Mouse (Mus musculus): Measurements from ENCODE around the gene Btn2a2. TPM values are rescaled to one million over a fixed set of nuclear protein-coding genes. Genes with fewer than 3 reads are reported as not detected.
A peak's percentile ranks its signal among the peaks of the same experiment; 100 is the strongest.

The Btn2a2 gene
- polyA plus RNA-seq, 1 experiment from 2014 or later = not detected

DNA sequence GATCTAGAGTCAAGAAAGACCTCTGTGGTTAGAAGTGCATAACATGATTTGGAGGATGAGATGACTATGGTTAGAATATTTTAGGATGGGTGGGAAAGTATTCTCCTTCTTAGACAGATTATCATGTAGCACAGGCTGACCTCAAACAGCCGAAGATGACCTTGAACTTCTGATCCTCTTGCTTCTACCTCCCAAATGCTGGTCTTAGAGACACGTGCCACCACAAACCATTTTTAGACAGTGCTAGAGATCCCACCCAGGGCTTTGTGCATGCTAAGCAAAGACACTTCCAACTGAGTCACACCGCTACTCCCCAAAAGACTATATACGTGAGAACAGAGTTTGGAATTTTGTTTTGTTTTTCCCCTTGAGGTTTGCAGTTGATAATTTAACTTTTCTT, 26.6 kb downstream of the Btn2a2 start:
- peaks cover 42% of the 10 kb centered on the region for H3K4me1 ChIP-seq (ENCODE audit: insufficient read depth)
- H3K4me2 ChIP-seq (ENCODE audit: low read depth, low read length) = no peak overlapping the region
- H3K4me3 ChIP-seq (ENCODE audit: low read depth, low read length) = no peak overlapping the region
- no peak overlapping the region for H3K9ac ChIP-seq (replicated peaks)
- WGBS (ENCODE audit: insufficient replicate concordance) = 81% methylated on average over 4 of the region's 4 CpGs
- no peak overlapping the region for H3K27ac ChIP-seq (ENCODE audit: low read depth)
- TF ChIP-seq EP300 (IDR thresholded peaks at IDR 0.05; ENCODE audit: low read depth) = no peak
- no peak for TF ChIP-seq CTCF (IDR thresholded peaks at IDR 0.05; ENCODE audit: low read depth)
- no peaks in the 10 kb centered on the region for H3K36me3 ChIP-seq (replicated peaks; ENCODE audit: insufficient read depth, low read length)
- no peak for DNase-seq
- no peaks in the 10 kb centered on the region for H3K27me3 ChIP-seq (ENCODE audit: insufficient read depth, low read length)
- H3K9me3 ChIP-seq (ENCODE audit: low read length) = no peaks in the 10 kb centered on the region
- no peak for ATAC-seq

DNA sequence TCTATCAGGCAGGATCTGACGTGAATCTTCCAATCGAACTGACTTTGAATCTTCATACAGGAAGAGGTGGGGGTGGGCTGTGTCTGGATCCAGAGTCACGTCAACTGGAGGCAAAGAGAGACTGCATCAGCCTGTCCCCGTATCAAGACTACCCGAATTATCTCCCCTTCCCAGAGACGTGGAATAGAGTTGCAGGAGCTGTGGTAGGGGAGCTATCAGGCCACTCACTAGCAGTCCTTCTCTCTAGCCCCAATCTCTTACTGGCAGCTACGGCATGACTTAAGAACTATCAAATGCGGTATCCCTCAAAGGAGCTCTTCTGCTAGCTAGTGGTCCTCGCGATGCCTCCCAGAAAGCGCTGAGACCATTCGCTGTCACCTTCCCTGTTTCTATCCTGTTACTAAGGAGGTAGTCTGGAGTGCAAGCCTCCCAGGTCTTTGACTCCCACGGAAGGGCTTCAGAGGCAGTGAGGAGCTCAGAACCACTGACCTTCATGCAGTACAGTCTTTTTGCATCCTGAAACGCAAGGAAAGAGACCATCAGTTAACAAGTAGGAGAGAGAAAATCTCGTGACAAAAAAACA, 29.3 kb downstream of the Btn2a2 start:
- WGBS (ENCODE audit: insufficient replicate concordance) = 20% methylated on average over 15 of the region's 15 CpGs
- DNase-seq = peak; percentile 26
- H3K27me3 ChIP-seq (ENCODE audit: insufficient read depth, low read length) = no peaks in the 10 kb centered on the region
- peaks cover 28% of the 10 kb centered on the region for H3K4me1 ChIP-seq (ENCODE audit: insufficient read depth)
- H3K27ac ChIP-seq (ENCODE audit: low read depth) = peak overlapping the region; percentile 62
- H3K36me3 ChIP-seq (replicated peaks; ENCODE audit: insufficient read depth, low read length) = no peaks in the 10 kb centered on the region
- peak overlapping the region; percentile 58 for H3K4me2 ChIP-seq (ENCODE audit: low read depth, low read length)
- TF ChIP-seq CTCF (IDR thresholded peaks at IDR 0.05; ENCODE audit: low read depth) = no peak
- TF ChIP-seq EP300 (IDR thresholded peaks at IDR 0.05; ENCODE audit: low read depth) = peak; percentile 91
- peak overlapping the region; percentile 38; the same call in 1 of the 2 replicates for H3K9ac ChIP-seq (replicated peaks)
- no peaks in the 10 kb centered on the region for H3K9me3 ChIP-seq (ENCODE audit: low read length)
- peak; percentile 91 for ATAC-seq
- no peak overlapping the region for H3K4me3 ChIP-seq (ENCODE audit: low read depth, low read length)

DNA sequence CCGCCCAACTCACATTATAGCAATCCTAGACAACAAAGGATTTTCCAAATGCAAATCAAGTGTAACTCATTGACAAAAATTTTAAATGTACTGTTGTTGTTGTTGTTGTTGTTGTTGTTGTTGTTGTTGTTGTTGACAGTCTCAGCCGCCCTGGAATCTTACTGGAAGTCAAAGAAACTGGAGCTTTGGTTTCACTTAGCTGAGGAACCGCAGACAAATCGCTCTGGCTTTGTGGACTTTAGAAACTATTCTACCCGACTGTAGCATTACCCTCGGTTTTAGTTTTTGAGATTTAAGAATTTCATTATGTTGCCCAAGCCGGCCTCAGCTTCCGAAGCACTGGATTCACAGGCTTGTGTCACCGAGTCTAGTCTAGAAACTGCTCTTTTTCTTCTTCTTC, 34.7 kb downstream of the Btn2a2 start:
- Histone ChIP-seq H3K4me1 (ENCODE audit: insufficient read depth) (peaks cover 9% of the 10 kb centered on the region), H3K9ac (replicated peaks) (peak overlapping the region; percentile 86)

DNA sequence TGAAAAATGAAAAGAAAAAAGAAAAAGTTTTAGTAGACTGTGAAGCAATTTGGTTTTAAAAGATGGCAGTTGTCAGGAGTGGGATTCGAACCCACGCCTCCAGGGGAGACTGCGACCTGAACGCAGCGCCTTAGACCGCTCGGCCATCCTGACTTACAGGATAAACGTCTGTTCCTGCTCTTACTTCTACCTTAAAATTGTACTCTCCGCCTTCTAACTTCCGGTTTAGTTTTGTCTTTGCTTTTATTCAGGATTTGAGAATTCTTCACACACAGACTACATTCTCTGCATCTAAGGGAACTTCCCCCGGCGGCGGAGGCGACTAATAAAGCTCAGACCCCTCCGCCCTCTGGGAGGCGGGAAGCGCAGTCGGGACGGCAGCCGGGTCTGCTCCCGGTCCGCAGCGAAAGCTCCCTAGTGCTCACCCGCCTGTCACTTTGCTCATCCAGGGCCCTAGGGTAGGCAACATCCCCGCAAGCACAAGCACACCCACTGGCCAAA, 35.2 kb downstream of the Btn2a2 start:
- Histone ChIP-seq H3K4me3 (ENCODE audit: low read depth, low read length) (peak overlapping the region; percentile 89), H3K9me3 (ENCODE audit: low read length) (no peaks in the 10 kb centered on the region), H3K4me1 (ENCODE audit: insufficient read depth) (peaks cover 3% of the 10 kb centered on the region; the same call in 1 of the 2 replicates), H3K27me3 (ENCODE audit: insufficient read depth, low read length) (no peaks in the 10 kb centered on the region), H3K9ac (replicated peaks) (peak overlapping the region; percentile 86), H3K4me2 (ENCODE audit: low read depth, low read length) (peak overlapping the region; percentile 68), H3K36me3 (replicated peaks; ENCODE audit: insufficient read depth, low read length) (no peaks in the 10 kb centered on the region), H3K27ac (ENCODE audit: low read depth) (peak overlapping the region; percentile 89)
- peak; percentile 74 for DNase-seq
- peak; percentile 16; the same call in 1 of the 2 replicates for TF ChIP-seq EP300 (IDR thresholded peaks at IDR 0.05; ENCODE audit: low read depth)
- no peak for TF ChIP-seq CTCF (IDR thresholded peaks at IDR 0.05; ENCODE audit: low read depth)
- under 1% methylated on average over 25 of the region's 25 CpGs for WGBS (ENCODE audit: insufficient replicate concordance)
- ATAC-seq = peak; percentile 81

More for the DNA sequence above, 34.7 kb downstream of the Btn2a2 start:
- no peaks in the 10 kb centered on the region for H3K36me3 ChIP-seq (replicated peaks; ENCODE audit: insufficient read depth, low read length)
- no peak for TF ChIP-seq CTCF (IDR thresholded peaks at IDR 0.05; ENCODE audit: low read depth)
- TF ChIP-seq EP300 (IDR thresholded peaks at IDR 0.05; ENCODE audit: low read depth) = no peak
- H3K9me3 ChIP-seq (ENCODE audit: low read length) = no peaks in the 10 kb centered on the region
- H3K27ac ChIP-seq (ENCODE audit: low read depth) = peak overlapping the region; percentile 89
- DNase-seq = no peak
- under 1% methylated on average over 9 of the region's 9 CpGs for WGBS (ENCODE audit: insufficient replicate concordance)
- peak overlapping the region; percentile 89 for H3K4me3 ChIP-seq (ENCODE audit: low read depth, low read length)
- H3K27me3 ChIP-seq (ENCODE audit: insufficient read depth, low read length) = no peaks in the 10 kb centered on the region
- no peak for ATAC-seq
- H3K4me2 ChIP-seq (ENCODE audit: low read depth, low read length) = peak overlapping the region; percentile 68

DNA sequence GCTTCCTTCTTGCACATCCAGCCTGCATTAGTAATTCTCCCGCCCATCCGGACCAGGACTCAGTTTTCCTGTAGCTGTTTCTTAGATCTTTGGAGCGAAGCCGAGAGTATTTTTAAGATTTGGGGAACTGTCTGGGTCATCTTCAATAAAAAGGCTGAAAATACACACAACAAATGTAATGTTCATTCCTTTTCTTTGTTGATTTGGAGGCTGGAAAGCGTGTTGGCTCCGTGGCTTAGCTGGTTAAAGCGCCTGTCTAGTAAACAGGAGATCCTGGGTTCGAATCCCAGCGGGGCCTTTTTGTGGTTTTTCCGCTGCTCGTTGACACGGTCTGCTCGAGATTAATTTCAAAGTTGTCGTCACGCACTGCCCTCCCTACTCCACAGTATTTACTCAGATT, 38.3 kb downstream of the Btn2a2 start:
- H3K4me1 ChIP-seq (ENCODE audit: insufficient read depth) = no peaks in the 10 kb centered on the region; the same call in 1 of the 2 replicates
- TF ChIP-seq CTCF (IDR thresholded peaks at IDR 0.05; ENCODE audit: low read depth) (no peak), EP300 (IDR thresholded peaks at IDR 0.05; ENCODE audit: low read depth) (no peak)
- WGBS (ENCODE audit: insufficient replicate concordance) = 1% methylated on average over 15 of the region's 15 CpGs
- peak overlapping the region; percentile 75; the same call in 1 of the 2 replicates for H3K27ac ChIP-seq (ENCODE audit: low read depth)
- H3K9ac ChIP-seq (replicated peaks) = peak overlapping the region; percentile 52
- H3K9me3 ChIP-seq (ENCODE audit: low read length) = no peaks in the 10 kb centered on the region
- H3K36me3 ChIP-seq (replicated peaks; ENCODE audit: insufficient read depth, low read length) = no peaks in the 10 kb centered on the region
- DNase-seq (peak; percentile 88), ATAC-seq (no peak)
- H3K4me2 ChIP-seq (ENCODE audit: low read depth, low read length) = peak overlapping the region; percentile 75
- peak overlapping the region; percentile 59 for H3K4me3 ChIP-seq (ENCODE audit: low read depth, low read length)
- H3K27me3 ChIP-seq (ENCODE audit: insufficient read depth, low read length) = no peaks in the 10 kb centered on the region

DNA sequence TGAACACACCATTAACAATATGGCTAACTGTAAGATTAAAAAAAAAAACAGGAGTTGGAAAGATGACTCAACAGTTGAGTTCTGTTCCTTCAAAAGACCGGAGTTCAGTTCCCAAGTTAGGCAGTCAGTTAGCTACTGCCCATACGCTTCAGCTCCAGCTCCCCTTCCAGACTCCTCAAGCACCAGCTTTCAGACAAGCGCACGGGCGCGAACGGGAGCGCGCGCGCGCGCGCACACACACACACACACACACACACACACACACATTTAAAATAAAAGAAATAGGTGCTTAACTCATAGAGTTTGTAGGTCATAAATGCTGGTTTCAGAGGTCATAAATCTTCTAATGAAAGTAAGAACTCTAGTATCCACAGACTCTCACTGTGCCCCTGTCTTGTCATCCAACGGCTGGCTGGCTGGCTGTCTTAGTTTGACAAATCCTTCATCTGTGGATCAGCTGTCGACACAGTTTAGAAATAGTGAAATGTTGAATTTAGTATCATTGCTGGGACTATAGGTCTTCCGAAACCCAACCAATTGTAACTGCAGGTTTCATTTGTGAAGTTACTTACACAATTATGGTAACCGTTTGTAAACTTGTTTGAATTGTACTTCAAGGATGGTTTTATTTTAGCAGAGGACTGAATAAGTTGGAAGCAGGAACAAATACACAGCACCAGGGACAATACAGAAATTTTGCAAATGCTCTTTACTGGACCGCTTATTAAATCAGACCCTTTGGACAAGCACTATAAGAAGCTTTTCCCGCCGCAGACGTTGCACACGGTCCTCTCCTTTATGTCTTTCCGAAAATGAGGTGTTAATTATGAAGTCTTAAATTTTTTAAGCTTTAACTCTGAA, 39.2 kb downstream of the Btn2a2 start:
- Histone ChIP-seq H3K9me3 (ENCODE audit: low read length) (no peaks in the 10 kb centered on the region), H3K36me3 (replicated peaks; ENCODE audit: insufficient read depth, low read length) (no peaks in the 10 kb centered on the region), H3K27me3 (ENCODE audit: insufficient read depth, low read length) (no peaks in the 10 kb centered on the region), H3K4me2 (ENCODE audit: low read depth, low read length) (peak overlapping the region; percentile 75), H3K4me1 (ENCODE audit: insufficient read depth) (peaks cover 3% of the 10 kb centered on the region; the same call in 1 of the 2 replicates), H3K27ac (ENCODE audit: low read depth) (peak overlapping the region; percentile 75), H3K4me3 (ENCODE audit: low read depth, low read length) (peak overlapping the region; percentile 59), H3K9ac (replicated peaks) (peak overlapping the region; percentile 52)
- WGBS (ENCODE audit: insufficient replicate concordance) = 1% methylated on average over 24 of the region's 24 CpGs
- peak; percentile 78 for DNase-seq
- no peak for TF ChIP-seq EP300 (IDR thresholded peaks at IDR 0.05; ENCODE audit: low read depth)
- no peak for TF ChIP-seq CTCF (IDR thresholded peaks at IDR 0.05; ENCODE audit: low read depth)
- ATAC-seq = peak; percentile 20

Measured in liver, postnatal 0 days (tissue).